Comparison of ENCODE assay signal across 16 mouse cellular contexts in the genomic region with DNA sequence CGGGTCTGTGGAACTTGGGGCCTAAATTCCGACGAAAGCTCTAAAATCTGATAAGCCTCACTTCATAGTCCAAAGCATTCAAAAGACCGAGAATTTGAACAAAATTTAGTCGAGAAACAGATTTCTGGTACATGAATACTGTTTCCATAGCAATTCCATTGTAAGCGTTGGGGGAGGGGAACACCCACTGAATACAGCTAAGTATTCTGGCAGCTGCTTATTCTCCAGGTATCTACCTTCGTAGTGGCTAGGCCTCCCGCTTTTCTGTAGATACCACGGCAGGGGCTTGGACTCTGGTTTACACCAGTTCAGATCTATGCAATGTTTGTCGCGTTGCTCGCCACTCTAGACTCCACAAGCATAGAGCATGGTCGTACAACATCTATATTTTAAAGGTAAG. TPM values are rescaled to one million over a fixed set of nuclear protein-coding genes. Genes with fewer than 3 reads are reported as not detected.
DNase-seq lines count a peak whose midpoint lies in the region; ATAC-seq and TF ChIP-seq lines count a peak whose summit lies in the region.
"Had no signal": no experiment of that assay in that cellular context is flagged by ENCODE, and none has a peak within 500 bp of the region (broad histone marks: within the 10 kb centered on the region; RNA-seq: fewer than 3 reads in every experiment).

No protein-coding gene starts in this region.

- peaks cover 10% of the 10 kb centered on the region for H3K4me1 ChIP-seq in forebrain, postnatal 0 days (ENCODE audit: insufficient read depth)
- peaks cover 37% of the 10 kb centered on the region for H3K4me1 ChIP-seq in forebrain, embryonic 10.5 days
- H3K4me1 ChIP-seq in midbrain, embryonic 16.5 days (ENCODE audit: control insufficient read depth, insufficient read depth, low read length): peaks cover 27% of the 10 kb centered on the region
- peaks cover 29% of the 10 kb centered on the region for H3K4me1 ChIP-seq in heart, embryonic 12.5 days (replicated peaks)
- H3K4me1 ChIP-seq in intestine, embryonic 15.5 days (replicated peaks): peaks cover 25% of the 10 kb centered on the region

- intact Hi-C loops in left cerebral cortex, postnatal 25 days (cut with DNase I): no loop called here

- 63% methylated on average over 13 of the region's 13 CpGs for WGBS in forebrain, postnatal 0 days
- WGBS in forebrain, embryonic 10.5 days: 72% methylated on average over 13 of the region's 13 CpGs
- WGBS in midbrain, embryonic 16.5 days: 63% methylated on average over 13 of the region's 13 CpGs
- 75% methylated on average over 13 of the region's 13 CpGs for WGBS in heart, embryonic 12.5 days
- WGBS in intestine, embryonic 15.5 days: 80% methylated on average over 13 of the region's 13 CpGs

- H3K4me3 ChIP-seq in forebrain, postnatal 0 days (ENCODE audit: low read depth, low read length): no peak overlapping the region
- no peak overlapping the region for H3K4me3 ChIP-seq in forebrain, embryonic 10.5 days
- no peak overlapping the region for H3K4me3 ChIP-seq in midbrain, embryonic 16.5 days (ENCODE audit: low read depth, low read length)
- H3K4me3 ChIP-seq in heart, embryonic 12.5 days: no peak overlapping the region
- H3K4me3 ChIP-seq in intestine, embryonic 15.5 days (replicated peaks): no peak overlapping the region

- no peak overlapping the region for H3K9ac ChIP-seq in forebrain, postnatal 0 days
- H3K9ac ChIP-seq in midbrain, embryonic 16.5 days (ENCODE audit: low read depth, low read length): no peak overlapping the region
- no peak overlapping the region for H3K9ac ChIP-seq in heart, embryonic 12.5 days
- H3K9ac ChIP-seq in intestine, embryonic 15.5 days: no peak overlapping the region
- H3K9ac ChIP-seq: forebrain, embryonic 13.5 days had no signal

- peak overlapping the region; percentile 94 for H3K27ac ChIP-seq in forebrain, postnatal 0 days (ENCODE audit: low read depth, low read length)
- H3K27ac ChIP-seq in forebrain, embryonic 10.5 days: no peak overlapping the region
- H3K27ac ChIP-seq in midbrain, embryonic 16.5 days (ENCODE audit: low read length): 0 out of 2 replicates have a peak overlapping the region, but pooled peaks have one; percentile 7
- H3K27ac ChIP-seq in heart, embryonic 12.5 days (ENCODE audit: poor library complexity, severe bottlenecking): no peak overlapping the region
- H3K27ac ChIP-seq in intestine, embryonic 15.5 days: no peak overlapping the region

- H3K36me3 ChIP-seq in forebrain, postnatal 0 days (ENCODE audit: insufficient read depth): no peaks in the 10 kb centered on the region
- no peaks in the 10 kb centered on the region for H3K36me3 ChIP-seq in forebrain, embryonic 10.5 days (replicated peaks)
- H3K36me3 ChIP-seq in midbrain, embryonic 16.5 days (ENCODE audit: control insufficient read depth, insufficient read depth, low read length): no peaks in the 10 kb centered on the region
- H3K36me3 ChIP-seq in heart, embryonic 12.5 days: no peaks in the 10 kb centered on the region
- H3K36me3 ChIP-seq in intestine, embryonic 15.5 days: no peaks in the 10 kb centered on the region
- H3K36me3 ChIP-seq: limb, embryonic 10.5 days had no signal

- H3K27me3 ChIP-seq in forebrain, postnatal 0 days (ENCODE audit: insufficient read depth, low read length): no peaks in the 10 kb centered on the region
- H3K27me3 ChIP-seq in forebrain, embryonic 10.5 days (ENCODE audit: poor library complexity, severe bottlenecking): no peaks in the 10 kb centered on the region
- no peaks in the 10 kb centered on the region for H3K27me3 ChIP-seq in midbrain, embryonic 16.5 days (ENCODE audit: control insufficient read depth, insufficient read depth, low read depth, low read length)
- H3K27me3 ChIP-seq in heart, embryonic 12.5 days (replicated peaks): no peaks in the 10 kb centered on the region
- no peaks in the 10 kb centered on the region for H3K27me3 ChIP-seq in intestine, embryonic 15.5 days (replicated peaks)
- H3K27me3 ChIP-seq: forebrain, embryonic 13.5 days; megakaryocyte, embryonic 14.5 days had no signal

- no peak for TF ChIP-seq CTCF in forebrain, postnatal 0 days (IDR thresholded peaks at IDR 0.05; ENCODE audit: low read depth)

- no peak for ATAC-seq in forebrain, postnatal 0 days
- ATAC-seq in midbrain, embryonic 16.5 days: no peak
- ATAC-seq in heart, embryonic 12.5 days (ENCODE audit: insufficient number of reproducible peaks, low FRiP score): no peak
- no peak for ATAC-seq in intestine, embryonic 15.5 days

- peak; percentile 64 for DNase-seq in forebrain, postnatal 0 days
- DNase-seq in forebrain, embryonic 10.5 days (ENCODE audit: extremely low spot score, low spot score): no peak
- DNase-seq in left cerebral cortex, postnatal 25 days (ENCODE audit: low spot score in 2 of 2): peak; percentile 47 to 57
- DNase-seq in left cerebral cortex, adult 18-20 months (ENCODE audit: low spot score in 2 of 2): no peak
- peak; percentile 52 for DNase-seq in R1 (ENCODE audit: low read depth, low spot score)
- DNase-seq: adrenal gland, postnatal 14 days; gastrocnemius, postnatal 10 days; heart, postnatal 14 days; kidney, adult 8-10 months; kidney, postnatal 4 days had no signal

- H3K4me2 ChIP-seq in forebrain, postnatal 0 days (ENCODE audit: low read depth): peak overlapping the region; percentile 79; the same call in 1 of the 2 replicates
- no peak overlapping the region for H3K4me2 ChIP-seq in midbrain, embryonic 16.5 days (ENCODE audit: low read length)
- no peak overlapping the region for H3K4me2 ChIP-seq in heart, embryonic 12.5 days
- H3K4me2 ChIP-seq in intestine, embryonic 15.5 days (replicated peaks): no peak overlapping the region

- H3K9me3 ChIP-seq in forebrain, postnatal 0 days (ENCODE audit: low read length): no peaks in the 10 kb centered on the region
- H3K9me3 ChIP-seq in forebrain, embryonic 10.5 days: no peaks in the 10 kb centered on the region
- no peaks in the 10 kb centered on the region for H3K9me3 ChIP-seq in midbrain, embryonic 16.5 days (replicated peaks; ENCODE audit: control insufficient read depth, low read length, poor library complexity, severe bottlenecking)
- no peaks in the 10 kb centered on the region for H3K9me3 ChIP-seq in heart, embryonic 12.5 days (replicated peaks)
- no peaks in the 10 kb centered on the region for H3K9me3 ChIP-seq in intestine, embryonic 15.5 days
- H3K9me3 ChIP-seq: forebrain, embryonic 13.5 days; limb, embryonic 10.5 days; megakaryocyte, embryonic 14.5 days had no signal

RNA-seq across cellular contexts. Expression of gene Usp12, which starts 0.9 kb away (rescaled TPM):
- 27.9 and 31.1 TPM in 2 replicates for total RNA-seq in forebrain, postnatal 0 days (2014; rRNA removed)
- polyA plus RNA-seq in forebrain, postnatal 0 days (2015; fragmentation: Nextera tagmentation; extraction: Ambion mirVana): 13.7 and 16.2 TPM in 2 replicates
- 13.2 and 14.2 TPM in 2 replicates for polyA plus RNA-seq in forebrain, embryonic 10.5 days (2016; fragmentation: Nextera tagmentation; extraction: Ambion mirVana)
- 10 to 100 TPM; 53.7 to 56.7 TPM for total RNA-seq in left cerebral cortex, postnatal 25 days (2021)
- total RNA-seq in left cerebral cortex, adult 18-20 months (2021): 10 to 100 TPM; 56.6 to 61.1 TPM
- polyA plus RNA-seq in midbrain, embryonic 16.5 days (2015; fragmentation: Nextera tagmentation; extraction: Ambion mirVana): 14.5 and 16.6 TPM in 2 replicates
- 17.5 and 18.0 TPM in 2 replicates for polyA plus RNA-seq in heart, embryonic 12.5 days (2016; fragmentation: Nextera tagmentation; extraction: Ambion mirVana)
- polyA plus RNA-seq in intestine, embryonic 15.5 days (2015; fragmentation: Nextera tagmentation; extraction: Ambion mirVana): 27.9 and 28.7 TPM in 2 replicates

RNA-seq across cellular contexts. Expression of gene Rpl21, which starts 37.0 kb away (rescaled TPM):
- 330 and 390 TPM in 2 replicates for total RNA-seq in forebrain, postnatal 0 days (2014; rRNA removed)
- polyA plus RNA-seq in forebrain, postnatal 0 days (2015; fragmentation: Nextera tagmentation; extraction: Ambion mirVana): 375 and 447 TPM in 2 replicates
- 529 and 540 TPM in 2 replicates for polyA plus RNA-seq in forebrain, embryonic 10.5 days (2016; fragmentation: Nextera tagmentation; extraction: Ambion mirVana)
- 100 to 1,000 TPM; 151 to 154 TPM for total RNA-seq in left cerebral cortex, postnatal 25 days (2021)
- 100 to 1,000 TPM; 178 to 190 TPM for total RNA-seq in left cerebral cortex, adult 18-20 months (2021)
- 300 and 310 TPM in 2 replicates for polyA plus RNA-seq in midbrain, embryonic 16.5 days (2015; fragmentation: Nextera tagmentation; extraction: Ambion mirVana)
- polyA plus RNA-seq in heart, embryonic 12.5 days (2016; fragmentation: Nextera tagmentation; extraction: Ambion mirVana): 370 and 375 TPM in 2 replicates
- 548 and 585 TPM in 2 replicates for polyA plus RNA-seq in intestine, embryonic 15.5 days (2015; fragmentation: Nextera tagmentation; extraction: Ambion mirVana)

RNA-seq across cellular contexts. Expression of gene Rasl11a, which starts 49.1 kb away (rescaled TPM):
- 17.8 and 19.6 TPM in 2 replicates for total RNA-seq in forebrain, postnatal 0 days (2014; rRNA removed)
- polyA plus RNA-seq in forebrain, postnatal 0 days (2015; fragmentation: Nextera tagmentation; extraction: Ambion mirVana): 22.8 and 24.7 TPM in 2 replicates
- polyA plus RNA-seq in forebrain, embryonic 10.5 days (2016; fragmentation: Nextera tagmentation; extraction: Ambion mirVana): 37.4 and 39.5 TPM in 2 replicates
- total RNA-seq in left cerebral cortex, postnatal 25 days (2021): 10 to 100 TPM in 1 of 2 experiments, 1 to 10 TPM in 1; 7.1 to 11.2 TPM
- 10 to 100 TPM; 10.8 to 11.6 TPM for total RNA-seq in left cerebral cortex, adult 18-20 months (2021)
- polyA plus RNA-seq in midbrain, embryonic 16.5 days (2015; fragmentation: Nextera tagmentation; extraction: Ambion mirVana): 10.2 and 10.8 TPM in 2 replicates
- 9.0 and 10.3 TPM in 2 replicates for polyA plus RNA-seq in heart, embryonic 12.5 days (2016; fragmentation: Nextera tagmentation; extraction: Ambion mirVana)
- polyA plus RNA-seq in intestine, embryonic 15.5 days (2015; fragmentation: Nextera tagmentation; extraction: Ambion mirVana): 26.8 and 32.7 TPM in 2 replicates

Comparison
In these comparisons a context has a peak if more than half of its experiments do, and no peak if none do; other contexts are left out.
1. DNase-seq: peak in forebrain, postnatal 0 days (single experiment), left cerebral cortex, postnatal 25 days (2 of 2) and R1 (single experiment); none in forebrain, embryonic 10.5 days (single experiment) and left cerebral cortex, adult 18-20 months (0 of 2).
2. H3K27ac ChIP-seq: peak in forebrain, postnatal 0 days (single experiment) and midbrain, embryonic 16.5 days (single experiment); none in forebrain, embryonic 10.5 days (single experiment), heart, embryonic 12.5 days (single experiment) and intestine, embryonic 15.5 days (single experiment).